Mouse (Mus musculus) heart, adult 11 months (tissue): Measurements from ENCODE around the gene Timmdc1.
"Not testable (repeated sequence)": the region's sequence is repeated elsewhere in the genome, so short reads cannot be mapped to it uniquely, and the experiment has no call there.

Experiments used
- DNase-seq: peaks from one replicate; pipeline ENCODE4 v3.0.0; 2022

Timmdc1 gene

GRCm38 (mm10) chr16:38493890-38494289, 28.6 kb downstream of the Timmdc1 start:
- no peak for DNase-seq

GRCm38 (mm10) chr16:38492551-38492950, 29.9 kb downstream of the Timmdc1 start:
- no peak for DNase-seq

GRCm38 (mm10) chr16:38483582-38484309, 38.7 kb downstream of the Timmdc1 start:
- DNase-seq, result peak; percentile 92

- DNase-seq, result peak; percentile 91
These were observed 39.5 kb downstream of the Timmdc1 start for GRCm38 (mm10) chr16:38482780-38483562.

GRCm38 (mm10) chr16:38481327-38481726, 41.1 kb downstream of the Timmdc1 start:
- no peak for DNase-seq

- DNase-seq, result peak; percentile 75
These were observed 44.2 kb downstream of the Timmdc1 start for GRCm38 (mm10) chr16:38478296-38478695.

- DNase-seq, result not testable (repeated sequence)
These were observed 45.2 kb downstream of the Timmdc1 start for GRCm38 (mm10) chr16:38477241-38477608.

- peak; percentile 95 for DNase-seq
These were observed 45.9 kb downstream of the Timmdc1 start for GRCm38 (mm10) chr16:38476312-38477240.

- peak; percentile 90 for DNase-seq
These were observed 46.7 kb downstream of the Timmdc1 start for GRCm38 (mm10) chr16:38475681-38476311.

GRCm38 (mm10) chr16:38474677-38475286, 47.7 kb downstream of the Timmdc1 start:
- DNase-seq, result no peak

- no peak for DNase-seq
These were observed 48.8 kb downstream of the Timmdc1 start for GRCm38 (mm10) chr16:38473661-38474060.

- no peak for DNase-seq
These were observed 50.0 kb downstream of the Timmdc1 start for GRCm38 (mm10) chr16:38472507-38472873.

GRCm38 (mm10) chr16:38471697-38472506, 50.6 kb downstream of the Timmdc1 start:
- DNase-seq, result no peak

GRCm38 (mm10) chr16:38469437-38469836, 53.0 kb downstream of the Timmdc1 start:
- no peak for DNase-seq

- DNase-seq, result no peak
These were observed 53.8 kb downstream of the Timmdc1 start for GRCm38 (mm10) chr16:38468706-38469018.

- no peak for DNase-seq
These were observed 54.4 kb downstream of the Timmdc1 start for GRCm38 (mm10) chr16:38467917-38468705.

- peak; percentile 85 for DNase-seq
These were observed 55.2 kb downstream of the Timmdc1 start for GRCm38 (mm10) chr16:38467091-38467916.

- peak; percentile 74 for DNase-seq
These were observed 56.4 kb downstream of the Timmdc1 start for GRCm38 (mm10) chr16:38466089-38466488.

GRCm38 (mm10) chr16:38463305-38463704, 59.2 kb downstream of the Timmdc1 start:
- peak; percentile 71 for DNase-seq

- no peak for DNase-seq
These were observed 60.3 kb downstream of the Timmdc1 start for GRCm38 (mm10) chr16:38462161-38462560.
